Mouse (Mus musculus) liver, embryonic 14.5 days (tissue): Measurements from ENCODE around the gene Serpina9.

Experiments
- CTCF ChIP-seq: IDR thresholded peaks from 2 replicates; pipeline ENCODE4 v1.5.1; 2016; ENCODE audit warnings: antibody characterized with exemption, low read depth, control low read depth
- EP300 ChIP-seq: IDR thresholded peaks from 2 replicates; pipeline ENCODE4 v1.6.1; 2016; ENCODE audit warnings: antibody characterized with exemption, low read depth

GRCm38 (mm10) chr12:103962337-103962736 is 51.2 kb downstream of the Serpina9 start:
- TF ChIP-seq CTCF, result no peak
- TF ChIP-seq EP300, result no peak
